Mouse (Mus musculus) erythroblast, embryonic 14.5 days (primary cell): ENCODE measurements around the gene Fmod.

ENCODE experiments used
- GATA1 ChIP-seq: IDR thresholded peaks from 2 replicates; pipeline ENCODE4 v1.6.1; 2012; ENCODE audit warnings: low read length, inconsistent platforms, mixed read lengths
- TAL1 ChIP-seq: IDR thresholded peaks from 3 replicates; pipeline ENCODE4 v1.6.1; 2012; ENCODE audit warnings: low read length, inconsistent platforms, mixed read lengths

- no peak for TF ChIP-seq GATA1
- TF ChIP-seq TAL1, result no peak
Measured at GRCm38 (mm10) chr1:134028161-134028846, 8.8 kb upstream of the Fmod start.
